Mouse (Mus musculus): ENCODE measurements around the gene Col6a6. TPM values are rescaled to one million over a fixed set of nuclear protein-coding genes. Genes with fewer than 3 reads are reported as not detected.
"Not testable (repeated sequence)": the region's sequence is repeated elsewhere in the genome, so short reads cannot be mapped to it uniquely, and the experiment has no call there.

Col6a6 gene
- not detected for polyA plus RNA-seq (2017; shearing (Covaris generic))

- no peak for ATAC-seq
Measured at GRCm38 (mm10) chr9:105827791-105828385, at the start of gene Col6a6. Gene Col6a6 (minus strand): TSS chr9:105828160.

GRCm38 (mm10) chr9:105876124-105876523 lies 48.2 kb upstream of the Col6a6 start:
- no peak for ATAC-seq

GRCm38 (mm10) chr9:105871643-105872042 lies 43.7 kb upstream of the Col6a6 start:
- ATAC-seq, result no peak

GRCm38 (mm10) chr9:105857773-105858172 lies 29.8 kb upstream of the Col6a6 start:
- no peak for ATAC-seq

GRCm38 (mm10) chr9:105852778-105853065 lies 24.8 kb upstream of the Col6a6 start:
- ATAC-seq, result no peak

- no peak for ATAC-seq
Measured at GRCm38 (mm10) chr9:105852015-105852777, 24.2 kb upstream of the Col6a6 start.

- no peak for ATAC-seq
Measured at GRCm38 (mm10) chr9:105851011-105851410, 23.1 kb upstream of the Col6a6 start.

- ATAC-seq, result no peak
Measured at GRCm38 (mm10) chr9:105848396-105848795, 20.4 kb upstream of the Col6a6 start.

- no peak for ATAC-seq
Measured at GRCm38 (mm10) chr9:105847261-105847660, 19.3 kb upstream of the Col6a6 start.

- not testable (repeated sequence) for ATAC-seq
Measured at GRCm38 (mm10) chr9:105841386-105841785, 13.4 kb upstream of the Col6a6 start.

GRCm38 (mm10) chr9:105839147-105839515 lies 11.2 kb upstream of the Col6a6 start:
- ATAC-seq, result no peak

GRCm38 (mm10) chr9:105838396-105839146 lies 10.6 kb upstream of the Col6a6 start:
- no peak for ATAC-seq

- no peak for ATAC-seq
Measured at GRCm38 (mm10) chr9:105835587-105835986, 7.6 kb upstream of the Col6a6 start.

GRCm38 (mm10) chr9:105834799-105835198 lies 6.8 kb upstream of the Col6a6 start:
- no peak for ATAC-seq

- no peak for ATAC-seq
Measured at GRCm38 (mm10) chr9:105831291-105831690, 3.3 kb upstream of the Col6a6 start.

- no peak for ATAC-seq
Measured at GRCm38 (mm10) chr9:105827076-105827647, 798 bp downstream of the Col6a6 start.

GRCm38 (mm10) chr9:105820711-105821110 lies 7.2 kb downstream of the Col6a6 start:
- ATAC-seq, result no peak

- ATAC-seq, result no peak
Measured at GRCm38 (mm10) chr9:105819155-105819709, 8.7 kb downstream of the Col6a6 start.

GRCm38 (mm10) chr9:105814436-105814835 lies 13.5 kb downstream of the Col6a6 start:
- ATAC-seq, result no peak

- ATAC-seq, result no peak
Measured at GRCm38 (mm10) chr9:105811458-105811857, 16.5 kb downstream of the Col6a6 start.

GRCm38 (mm10) chr9:105808920-105809505 lies 18.9 kb downstream of the Col6a6 start:
- no peak for ATAC-seq

- ATAC-seq, result no peak
Measured at GRCm38 (mm10) chr9:105803416-105803815, 24.5 kb downstream of the Col6a6 start.

GRCm38 (mm10) chr9:105801463-105801862 lies 26.5 kb downstream of the Col6a6 start:
- no peak for ATAC-seq

All from CD4-positive, CD25-positive, alpha-beta regulatory T cell, adult 4 months (primary cell).